Mouse (Mus musculus): ENCODE data around the gene U2af1. TPM values are rescaled to one million over a fixed set of nuclear protein-coding genes. Genes with fewer than 3 reads are reported as not detected.

U2af1 gene
- 247 TPM for polyA plus RNA-seq (2017; shearing (Covaris generic))

DNA sequence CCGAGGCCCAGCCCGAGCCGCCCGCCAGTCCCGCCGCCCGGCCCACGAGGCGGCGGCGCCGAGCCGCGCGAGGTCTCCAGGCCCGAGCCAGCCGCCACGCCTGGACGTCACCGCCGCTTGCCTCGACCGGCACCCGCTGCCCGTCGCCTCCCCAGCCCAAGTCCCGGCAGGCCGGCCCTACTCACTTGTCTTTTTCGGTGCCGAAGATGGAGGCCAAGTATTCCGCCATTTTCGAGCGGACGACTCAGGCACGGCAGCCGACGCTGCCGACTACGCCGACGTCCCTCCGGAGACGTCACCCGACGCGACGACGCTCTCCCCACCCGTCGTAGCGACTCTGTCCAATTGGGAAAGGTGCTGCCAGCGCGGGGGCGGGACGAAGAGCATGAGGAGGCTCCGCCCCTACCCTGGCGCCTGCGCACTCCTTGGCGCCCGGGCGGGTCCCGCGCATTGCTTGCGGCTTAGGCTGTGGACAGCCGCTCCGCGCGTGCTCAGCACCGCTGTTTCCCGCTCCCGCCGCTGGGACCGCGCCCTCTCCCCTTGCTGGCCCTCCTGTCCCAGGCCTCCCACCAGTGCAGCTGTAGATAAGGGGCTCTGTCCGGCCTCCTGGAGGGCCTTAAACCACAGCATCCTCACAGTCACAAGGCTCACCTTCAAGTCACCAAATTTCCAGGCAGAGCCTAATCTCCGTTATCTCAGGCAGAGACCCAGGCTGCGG, at the start of gene U2af1:
Gene U2af1 (minus strand): TSS at position 425 of the 718 bp plus-strand sequence.

DNA sequence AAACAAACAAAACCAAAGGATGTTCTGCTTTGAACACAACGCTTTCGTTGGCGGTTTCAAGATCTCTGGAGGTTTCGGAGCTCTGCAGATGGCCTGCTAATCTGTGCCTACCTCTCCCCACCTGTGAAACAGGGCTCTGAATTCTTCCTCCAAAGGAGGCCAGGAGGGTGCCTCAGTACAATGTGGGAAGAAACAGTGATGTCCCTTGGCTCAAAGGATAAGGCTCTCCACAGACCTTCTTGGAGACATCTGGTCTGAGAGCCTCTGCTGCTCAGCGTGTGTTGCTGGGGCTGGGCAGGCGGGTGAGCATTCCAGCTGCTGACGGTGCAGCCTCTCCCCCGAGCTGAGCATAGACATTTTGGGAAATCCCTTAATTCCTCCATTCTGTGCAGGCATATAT, 18.8 kb upstream of the U2af1 start, which contains the start of gene Cryaa:
Gene Cryaa (plus strand): TSS at position 301 of the 400 bp plus-strand sequence.

DNA sequence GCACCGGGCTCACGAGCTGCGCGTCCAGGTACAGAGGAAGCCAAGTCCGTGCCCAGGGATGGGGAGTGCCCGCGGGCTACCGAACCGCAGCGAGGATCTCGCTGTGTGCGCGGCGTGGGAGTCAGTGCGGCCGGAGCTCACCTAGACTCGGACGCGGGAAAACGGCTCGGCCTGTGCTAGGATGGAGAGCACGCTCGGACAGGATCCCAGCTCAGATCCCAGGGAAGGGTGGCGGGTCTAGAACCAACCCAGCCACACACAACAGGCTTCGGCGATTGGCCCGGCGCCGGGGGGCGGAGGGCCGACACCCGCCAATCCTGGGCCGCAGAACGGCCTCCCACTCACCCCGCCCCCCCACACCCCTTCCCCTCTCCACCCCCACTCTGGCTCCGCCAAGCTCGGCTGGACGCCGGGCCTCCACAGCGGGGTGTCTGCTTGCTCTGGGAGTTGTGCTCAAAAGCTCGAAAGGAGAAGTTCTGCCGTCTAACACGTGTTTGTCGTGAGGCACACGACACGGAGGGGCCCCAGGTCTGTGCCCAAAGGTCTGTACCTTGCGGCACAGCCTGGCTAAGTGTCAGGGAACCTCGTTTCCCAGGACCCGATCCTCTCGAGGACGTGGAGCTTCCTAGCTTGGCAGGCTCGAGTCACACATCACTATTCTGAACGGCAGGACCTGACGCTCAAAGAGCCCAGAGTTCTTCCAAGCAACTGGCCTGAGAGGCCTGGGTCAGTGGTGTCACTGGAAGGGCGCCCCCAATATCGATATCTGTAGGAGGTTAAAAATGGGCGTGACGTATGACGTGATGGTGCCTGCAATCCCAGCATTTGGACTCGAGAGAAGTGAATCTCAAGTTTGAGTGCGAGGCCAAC, 21.5 kb downstream of the U2af1 start, which contains the start of gene Cbs:
Gene Cbs (minus strand): TSS at position 297 of the 870 bp plus-strand sequence.

Other genes starting within 250 kb of the U2af1 start
- gene Wdr4, start 138.9 kb downstream of the U2af1 start, polyA plus RNA-seq (2017; shearing (Covaris generic)) = 27.5 TPM
- 161 TPM for gene Ndufv3, start 138.8 kb downstream of the U2af1 start, polyA plus RNA-seq (2017; shearing (Covaris generic))
- gene Pknox1, start 94.2 kb downstream of the U2af1 start, polyA plus RNA-seq (2017; shearing (Covaris generic)) = 71.9 TPM
- gene Cbs, start 21.7 kb downstream of the U2af1 start, polyA plus RNA-seq (2017; shearing (Covaris generic)) = not detected
- not detected for gene Cryaa, start 18.9 kb upstream of the U2af1 start, polyA plus RNA-seq (2017; shearing (Covaris generic))
- 115 TPM for gene Sik1, start 196.9 kb upstream of the U2af1 start, polyA plus RNA-seq (2017; shearing (Covaris generic))